Mouse (Mus musculus) cerebral cortex, adult 2 months (tissue): ENCODE results near the gene Fads2.

ENCODE experiments used
- WGBS: fragments of 180-500 bp; shearing (Covaris S2); methylation state at CpG from one replicate; pipeline ENCODE4 v1.1.7; 2018; 5-methylcytosine and 5-hydroxymethylcytosine counted together

The Fads2 gene

DNA sequence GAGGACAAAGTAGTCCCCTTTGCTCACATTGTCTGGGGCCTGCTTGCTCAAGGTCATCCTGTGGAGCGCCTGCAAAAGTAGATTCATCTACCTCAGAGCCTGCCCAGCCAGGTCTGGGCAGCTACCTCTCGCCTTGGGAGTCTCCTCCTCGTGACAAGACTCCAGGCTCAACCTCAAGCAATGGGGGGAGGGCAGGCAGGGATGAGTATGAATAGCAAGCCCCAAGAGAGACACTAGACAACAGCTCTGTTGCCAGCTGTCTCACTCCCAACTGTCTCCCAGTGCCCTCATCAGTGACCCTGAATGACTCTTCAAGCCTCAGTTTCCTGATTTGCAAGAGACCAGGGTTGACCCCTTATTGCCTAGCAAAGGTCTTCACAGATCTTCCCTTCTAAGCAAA lies 88.2 kb downstream of the Fads2 start:
- WGBS = 79% methylated on average over 3 of the region's 3 CpGs

DNA sequence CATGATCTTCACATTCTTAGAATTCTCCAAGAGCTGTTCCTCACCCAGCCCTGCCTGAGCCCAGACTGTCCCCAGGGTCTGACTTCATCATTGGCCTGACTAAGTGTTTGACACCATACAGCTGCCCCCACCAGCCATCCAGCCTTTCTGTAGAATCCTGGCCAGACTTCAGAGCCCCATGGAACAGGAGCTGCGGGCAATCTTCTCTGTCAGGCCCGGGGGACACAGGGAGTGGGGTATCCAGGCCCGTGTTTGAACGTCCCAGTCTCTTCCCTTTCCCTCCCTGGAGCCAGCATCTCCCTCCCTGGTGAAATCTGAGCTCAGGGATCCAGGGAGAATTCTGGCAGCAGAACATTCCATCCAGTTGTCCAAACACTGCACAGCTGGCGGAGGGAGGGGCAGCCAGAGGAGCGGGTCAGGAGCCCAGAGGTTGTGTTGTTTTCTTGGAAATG lies 88.7 kb downstream of the Fads2 start:
- 74% methylated on average over 6 of the region's 6 CpGs for WGBS
